10 mouse cellular contexts compared by ENCODE assay signal in the genomic region with DNA sequence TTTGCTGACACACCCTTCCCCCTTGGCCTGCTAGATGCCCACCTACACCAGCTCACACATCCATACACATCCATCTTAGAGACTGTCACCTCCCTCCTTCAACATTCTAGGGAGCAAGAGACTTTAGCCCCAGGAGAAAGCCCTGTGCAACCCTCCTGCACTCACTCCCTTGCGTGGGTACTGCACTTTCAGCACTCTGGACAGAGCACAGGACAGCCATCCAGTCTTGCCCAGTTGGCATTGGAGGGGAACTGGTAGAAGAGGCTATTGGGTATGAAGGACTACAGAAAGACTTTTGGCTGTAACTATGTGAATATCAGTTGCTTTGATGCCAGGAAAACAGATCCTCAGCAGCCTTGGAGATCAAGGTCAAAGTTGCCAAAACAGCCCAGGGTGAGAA.
DNase-seq lines count a peak whose midpoint lies in the region; ATAC-seq lines count a peak whose summit lies in the region.
"Had no signal": no experiment of that assay in that cellular context is flagged by ENCODE, and none has a peak within 500 bp of the region (broad histone marks: within the 10 kb centered on the region; RNA-seq: fewer than 3 reads in every experiment).

No protein-coding gene starts in this region.

- no peaks in the 10 kb centered on the region for H3K27me3 ChIP-seq in kidney, embryonic 14.5 days (ENCODE audit: control insufficient read depth, insufficient read depth, low read length)

- no peaks in the 10 kb centered on the region for H3K36me3 ChIP-seq in kidney, embryonic 14.5 days (ENCODE audit: control insufficient read depth, insufficient read depth, low read length)

- no peak overlapping the region for H3K27ac ChIP-seq in kidney, embryonic 14.5 days (ENCODE audit: low read depth, low read length)
- H3K27ac ChIP-seq: liver, embryonic 14.5 days had no signal

- DNase-seq in kidney, adult 9 months: peak; percentile 6
- peak; percentile 11 for DNase-seq in urinary bladder, postnatal 14 days (ENCODE audit: low spot score)
- DNase-seq in urinary bladder, postnatal 10 days (ENCODE audit: low spot score): no peak
- no peak for DNase-seq in cerebellum, adult 11-12 months
- DNase-seq in layer of hippocampus, adult 8-10 months (ENCODE audit: low spot score in 2 of 2): no peak
- DNase-seq: gastrocnemius, postnatal 25 days; layer of hippocampus, adult 9-11 months had no signal

- no peak overlapping the region for H3K4me2 ChIP-seq in kidney, embryonic 14.5 days (replicated peaks; ENCODE audit: low read depth, low read length)

- no peak for ATAC-seq in kidney, embryonic 14.5 days (ENCODE audit: low FRiP score, low TSS enrichment)
- ATAC-seq in granulocyte monocyte progenitor cell, adult 5-6 weeks (replicated peaks; ENCODE audit: poor library complexity, severe bottlenecking): peak; percentile 46; the same call in 1 of the 2 replicates

- WGBS in kidney, embryonic 14.5 days: 18% methylated on average over 1 of the region's 1 CpGs

- H3K4me1 ChIP-seq in kidney, embryonic 14.5 days (ENCODE audit: control insufficient read depth, insufficient read depth, low read length): peaks cover 8% of the 10 kb centered on the region

- no peak overlapping the region for H3K4me3 ChIP-seq in kidney, embryonic 14.5 days (ENCODE audit: low read length)

- H3K9me3 ChIP-seq in kidney, embryonic 14.5 days (ENCODE audit: control insufficient read depth, low read length): no peaks in the 10 kb centered on the region

- no peak overlapping the region for H3K9ac ChIP-seq in kidney, embryonic 14.5 days (ENCODE audit: low read depth, low read length)
- H3K9ac ChIP-seq: liver, embryonic 14.5 days had no signal

Comparison
In these comparisons a context has a peak if more than half of its experiments do, and no peak if none do; other contexts are left out.
1. DNase-seq: peak in kidney, adult 9 months (single experiment) and urinary bladder, postnatal 14 days (single experiment); none in urinary bladder, postnatal 10 days (single experiment), cerebellum, adult 11-12 months (single experiment) and layer of hippocampus, adult 8-10 months (0 of 2).